Mouse (Mus musculus) layer of hippocampus, adult 9-11 months (tissue): ENCODE data around the gene Rp2.
A peak's percentile ranks its signal among the peaks of the same experiment; 100 is the strongest.
"Not testable (repeated sequence)": the region's sequence is repeated elsewhere in the genome, so short reads cannot be mapped to it uniquely, and the experiment has no call there.

Experiments
- DNase-seq: peaks from one replicate; pipeline ENCODE4 v3.0.0; 2022

Gene Rp2

DNA sequence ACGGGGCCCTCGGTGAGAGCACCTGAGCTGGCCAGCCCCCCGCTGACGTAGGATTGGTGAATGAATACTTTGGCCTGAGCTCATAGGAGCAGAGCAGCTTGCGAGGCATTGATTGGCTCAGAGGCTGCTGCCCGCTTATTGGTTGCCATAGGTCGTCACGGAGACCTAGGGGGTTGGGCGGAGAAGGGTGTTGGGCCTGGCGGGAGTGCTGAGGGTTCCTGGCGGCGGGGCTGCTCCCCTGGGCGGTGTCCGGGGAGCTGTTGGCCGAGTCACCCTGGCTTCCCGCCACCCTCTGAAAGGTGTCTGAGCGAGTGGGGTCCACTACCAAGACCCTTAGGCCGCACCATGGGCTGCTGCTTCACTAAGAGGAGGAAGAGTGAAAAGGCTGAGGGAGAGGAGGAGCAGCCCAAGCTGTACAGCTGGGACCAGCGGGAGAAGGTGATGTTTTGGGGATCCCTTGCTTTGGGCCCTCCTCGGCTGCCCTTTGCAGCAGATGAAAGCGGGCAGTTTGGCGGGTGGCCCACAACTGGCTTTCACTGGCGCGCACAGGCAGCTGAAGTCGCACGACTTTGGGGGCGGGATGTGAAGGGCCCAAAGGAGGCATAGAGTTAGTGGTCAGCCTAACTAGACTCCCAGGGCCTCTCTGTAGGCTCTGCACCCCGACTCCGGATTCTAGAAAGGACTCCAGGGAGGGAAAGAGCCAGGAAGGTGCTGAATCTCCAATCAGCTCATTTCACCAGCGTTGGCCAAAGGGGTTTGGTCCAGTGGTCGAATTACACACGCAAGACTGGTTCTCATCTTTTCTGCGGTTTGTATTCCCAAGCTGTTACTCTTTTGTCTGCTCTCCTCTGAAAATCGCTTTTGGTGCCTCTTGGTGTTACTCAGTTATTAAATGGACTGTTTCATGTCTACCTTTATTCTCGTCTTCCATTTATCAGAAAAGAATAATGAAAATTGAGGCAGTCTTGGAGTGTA, at the start of gene Rp2:
Rp2 (plus strand) TSS at position 91 of the 975 bp plus-strand sequence.
- DNase-seq = peak; percentile 89

GRCm38 (mm10) chrX:20332756-20333155, 31.5 kb upstream of the Rp2 start:
- DNase-seq = peak; percentile 26

DNA sequence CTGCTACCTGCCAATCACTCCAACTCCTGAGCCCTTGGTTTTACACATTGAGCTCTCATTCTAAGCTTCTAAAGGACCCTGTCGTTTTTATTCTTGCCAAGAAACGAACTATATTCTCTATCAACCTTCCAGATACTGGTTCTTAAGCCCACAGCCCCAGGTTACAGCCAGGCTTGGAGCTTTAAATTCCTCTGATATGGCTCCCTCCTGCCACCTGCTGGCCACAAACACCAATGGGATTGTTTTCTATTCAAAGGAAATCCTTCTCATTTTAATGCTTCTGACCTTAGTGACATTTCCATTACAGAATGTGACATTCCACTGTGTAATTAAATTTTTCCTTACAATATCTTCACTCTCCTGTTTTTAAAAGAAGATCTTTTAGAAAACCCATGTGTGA, 28.6 kb upstream of the Rp2 start:
- no peak for DNase-seq

DNA sequence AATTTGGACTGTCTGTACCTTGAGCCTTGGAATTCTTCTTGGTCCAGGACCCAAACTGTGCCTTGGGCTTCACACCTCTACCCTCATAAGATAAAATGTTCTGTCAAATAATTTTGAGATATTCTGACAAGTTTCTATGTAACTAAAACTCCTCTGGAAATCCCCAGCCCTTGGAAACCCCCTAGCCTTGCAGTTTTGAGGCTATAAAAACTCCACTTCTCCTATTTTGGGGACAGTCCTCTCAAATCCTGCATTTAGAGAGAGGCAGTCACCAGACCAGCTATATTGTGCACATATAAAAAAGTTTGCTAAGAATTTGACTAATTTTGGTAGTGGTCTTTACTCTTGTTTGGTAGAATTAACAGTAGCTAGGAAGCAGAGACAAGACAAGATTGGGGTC, 19.3 kb upstream of the Rp2 start:
- DNase-seq = no peak

DNA sequence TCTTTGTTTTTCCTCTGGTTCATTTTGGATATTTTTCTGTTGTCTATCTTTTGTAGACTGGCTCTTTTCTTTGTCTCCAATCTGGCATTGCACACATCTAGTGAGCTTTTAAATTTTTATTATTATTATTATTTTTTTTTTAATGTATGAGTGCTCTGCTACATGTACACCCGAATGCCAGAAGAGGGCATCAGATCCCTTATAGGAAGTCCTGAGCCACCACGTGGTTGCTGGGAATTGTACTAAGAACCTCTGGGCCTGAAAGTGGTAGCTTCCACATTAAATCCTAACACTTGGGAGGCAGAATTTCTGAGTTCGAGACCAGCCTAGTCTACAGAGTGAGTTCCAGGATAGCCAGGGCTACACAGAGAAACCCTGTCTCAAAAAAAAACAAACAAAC, 17.9 kb upstream of the Rp2 start:
- DNase-seq = no peak

GRCm38 (mm10) chrX:20350241-20350640, 14.0 kb upstream of the Rp2 start:
- DNase-seq = not testable (repeated sequence)

DNA sequence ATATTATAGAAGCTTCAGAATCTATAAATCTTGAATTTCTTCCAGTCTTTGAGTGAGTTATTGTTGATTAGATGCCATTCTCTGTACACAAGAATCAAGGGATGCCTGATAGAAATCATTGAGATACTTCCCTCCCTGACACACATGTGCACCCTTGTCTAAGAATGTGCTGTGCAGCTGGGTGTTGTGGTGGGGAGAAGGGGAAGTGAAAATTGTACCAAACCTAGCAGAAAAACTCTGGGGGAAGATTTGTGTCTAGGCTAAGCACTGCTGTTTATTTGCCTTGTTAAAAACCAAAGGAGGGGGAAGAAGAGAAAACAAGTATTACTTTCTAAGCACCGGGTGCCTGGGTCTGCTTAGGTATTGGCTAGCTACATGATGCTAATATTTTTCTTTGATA, 9.0 kb upstream of the Rp2 start:
- no peak for DNase-seq

DNA sequence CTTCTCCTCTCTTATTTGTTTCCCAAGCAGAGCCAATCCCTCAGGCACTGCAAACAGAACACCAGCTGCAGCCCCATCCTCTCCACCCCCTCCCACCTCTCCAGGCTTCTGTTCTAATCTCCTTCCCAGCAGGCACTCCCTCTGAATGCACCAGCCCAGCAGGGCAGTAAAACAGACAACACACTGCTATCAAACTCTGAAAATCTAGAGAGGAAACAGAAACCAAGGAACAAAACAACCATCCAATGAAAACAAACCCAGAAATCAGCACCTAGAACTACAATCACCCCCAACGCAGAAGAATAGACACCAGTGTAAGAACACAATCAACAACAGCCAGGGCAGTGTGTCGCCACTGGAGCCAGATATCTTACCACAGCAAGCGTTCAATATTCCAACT, 8.0 kb upstream of the Rp2 start:
- DNase-seq = no peak

DNA sequence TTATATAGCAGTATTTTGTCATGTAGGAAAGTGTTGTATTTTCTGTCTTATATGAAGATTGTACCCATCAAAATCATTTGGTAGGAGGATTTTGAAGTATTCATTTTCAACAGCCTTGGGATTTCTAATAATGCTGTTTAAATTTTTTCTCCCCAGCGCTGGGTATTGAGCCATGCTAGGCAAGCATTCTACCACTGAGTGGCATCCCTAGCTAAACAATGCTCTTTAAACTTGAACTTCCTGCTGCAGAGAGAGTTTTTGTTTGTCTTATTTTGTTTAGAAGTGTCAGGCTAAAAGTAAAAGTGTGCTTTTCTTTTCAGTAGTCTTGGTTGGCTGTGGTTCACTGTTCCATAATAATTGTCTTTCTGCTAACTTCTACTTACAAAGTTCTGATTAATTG, 1.8 kb downstream of the Rp2 start:
- DNase-seq = no peak

- DNase-seq = no peak
Observed at GRCm38 (mm10) chrX:20379347-20380014, 15.2 kb downstream of the Rp2 start.

DNA sequence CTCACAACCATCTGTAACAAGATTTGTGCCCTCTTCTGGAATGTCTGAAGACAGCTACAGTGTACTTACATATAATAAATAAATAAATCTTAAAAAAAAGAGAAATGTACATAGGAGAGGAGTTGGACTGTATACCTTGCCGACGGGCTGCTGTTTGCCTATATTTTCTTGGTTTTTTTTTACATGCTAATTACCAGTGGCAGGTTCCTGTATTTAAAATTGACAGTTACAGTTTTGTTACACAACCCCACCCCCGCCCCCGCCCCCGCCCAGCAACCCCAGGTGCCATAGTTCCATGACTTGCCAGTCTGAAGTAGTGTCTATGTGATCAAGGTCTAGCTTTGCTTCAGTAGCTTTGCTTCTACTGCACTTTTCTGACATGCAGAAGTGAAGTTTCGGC, 18.0 kb downstream of the Rp2 start:
- DNase-seq = no peak

- DNase-seq = no peak
Observed at GRCm38 (mm10) chrX:20387006-20387405, 22.7 kb downstream of the Rp2 start.

- DNase-seq = peak; percentile 5
Observed at GRCm38 (mm10) chrX:20391964-20392363, 27.7 kb downstream of the Rp2 start.

GRCm38 (mm10) chrX:20392942-20393341, 28.7 kb downstream of the Rp2 start:
- DNase-seq = no peak

- DNase-seq = no peak
Observed at GRCm38 (mm10) chrX:20404068-20404467, 39.8 kb downstream of the Rp2 start.

- no peak for DNase-seq
Observed at GRCm38 (mm10) chrX:20406909-20407308, 42.6 kb downstream of the Rp2 start.

DNA sequence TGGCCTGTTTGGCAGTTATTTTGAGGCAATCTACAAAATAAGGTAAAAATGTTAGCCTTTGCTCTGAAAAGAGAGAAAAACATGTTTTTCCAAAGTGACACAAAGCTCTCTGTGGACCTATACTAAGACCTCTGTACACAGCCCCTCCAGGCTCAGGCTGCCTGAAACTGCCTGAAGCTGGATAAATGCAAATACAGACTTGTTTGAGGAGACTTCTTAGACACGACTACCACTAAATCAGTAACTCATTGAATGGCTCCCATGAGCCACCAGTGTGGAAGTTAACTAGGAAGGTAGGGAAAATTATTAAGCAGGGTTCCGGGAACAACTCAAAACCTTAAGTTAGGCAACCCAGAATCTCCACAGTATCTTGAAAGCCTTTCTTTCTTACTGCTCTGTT, 43.4 kb downstream of the Rp2 start:
- no peak for DNase-seq

GRCm38 (mm10) chrX:20411382-20411781, 47.1 kb downstream of the Rp2 start:
- DNase-seq = no peak

GRCm38 (mm10) chrX:20412221-20412620, 47.9 kb downstream of the Rp2 start:
- DNase-seq = no peak

GRCm38 (mm10) chrX:20414885-20415622, 50.8 kb downstream of the Rp2 start:
- peak; percentile 63 for DNase-seq

- DNase-seq = no peak
Observed at GRCm38 (mm10) chrX:20418461-20418860, 54.2 kb downstream of the Rp2 start.

DNA sequence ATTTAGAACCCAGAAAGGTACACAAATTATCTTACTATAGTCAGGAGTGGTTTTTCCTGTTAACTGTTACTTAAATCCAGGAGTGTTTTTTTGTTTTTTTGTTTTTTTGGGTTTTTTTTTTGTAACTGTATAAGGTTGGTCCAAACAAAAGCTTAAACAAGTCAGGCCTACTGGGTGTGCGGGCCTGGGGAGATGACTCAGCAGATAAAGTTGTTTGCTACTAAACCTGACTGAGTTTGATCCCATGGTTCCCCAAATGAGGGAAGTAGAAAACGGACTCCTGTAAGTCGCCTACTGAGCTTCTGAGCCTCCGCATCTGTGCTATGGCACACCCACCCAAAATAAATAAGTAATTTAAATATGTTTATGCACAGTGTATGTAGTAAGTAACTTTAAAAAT, 55.3 kb downstream of the Rp2 start:
- DNase-seq = no peak

DNA sequence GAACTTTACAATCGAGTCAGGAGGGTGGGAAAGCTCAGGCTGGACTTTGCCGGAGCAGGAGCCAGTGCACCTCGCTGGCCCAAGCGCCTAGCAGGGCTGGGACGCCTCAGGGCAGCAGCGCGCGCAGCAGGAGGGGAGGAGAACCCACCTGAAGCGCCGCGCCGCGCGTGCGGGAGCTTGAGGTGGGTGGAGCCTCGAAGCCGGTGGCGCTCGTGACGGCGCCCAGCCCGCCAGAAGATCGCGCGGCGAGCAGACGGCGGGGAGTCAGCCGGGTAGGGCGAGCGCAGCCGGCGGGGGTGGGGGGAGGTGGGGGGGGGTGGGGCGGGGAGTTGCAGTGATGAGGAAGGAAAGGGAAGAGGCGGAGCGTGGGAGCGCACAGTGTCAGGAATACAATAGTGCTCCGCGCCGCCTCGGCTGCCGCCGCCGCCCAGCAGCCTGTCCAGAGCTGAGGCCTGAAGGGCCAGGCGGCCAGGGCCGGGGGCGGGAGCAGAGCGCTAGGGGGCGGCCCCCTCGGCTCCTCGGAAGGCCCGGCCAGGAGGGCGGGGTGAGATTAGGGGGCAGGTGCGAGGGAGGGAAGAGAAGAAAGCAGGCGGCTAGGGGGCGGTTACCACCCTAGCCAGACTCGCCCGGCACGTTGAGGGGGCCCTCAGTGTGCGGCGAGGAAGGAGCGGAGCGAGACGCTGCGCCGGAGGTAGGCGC, 61.0 kb downstream of the Rp2 start, which contains the start of gene Jade3:
Jade3 (plus strand) TSS at position 549 of the 699 bp plus-strand sequence.
- DNase-seq = peak; percentile 81
